Mouse (Mus musculus): Measurements from ENCODE around the gene Scp2.

Gene Scp2

DNA sequence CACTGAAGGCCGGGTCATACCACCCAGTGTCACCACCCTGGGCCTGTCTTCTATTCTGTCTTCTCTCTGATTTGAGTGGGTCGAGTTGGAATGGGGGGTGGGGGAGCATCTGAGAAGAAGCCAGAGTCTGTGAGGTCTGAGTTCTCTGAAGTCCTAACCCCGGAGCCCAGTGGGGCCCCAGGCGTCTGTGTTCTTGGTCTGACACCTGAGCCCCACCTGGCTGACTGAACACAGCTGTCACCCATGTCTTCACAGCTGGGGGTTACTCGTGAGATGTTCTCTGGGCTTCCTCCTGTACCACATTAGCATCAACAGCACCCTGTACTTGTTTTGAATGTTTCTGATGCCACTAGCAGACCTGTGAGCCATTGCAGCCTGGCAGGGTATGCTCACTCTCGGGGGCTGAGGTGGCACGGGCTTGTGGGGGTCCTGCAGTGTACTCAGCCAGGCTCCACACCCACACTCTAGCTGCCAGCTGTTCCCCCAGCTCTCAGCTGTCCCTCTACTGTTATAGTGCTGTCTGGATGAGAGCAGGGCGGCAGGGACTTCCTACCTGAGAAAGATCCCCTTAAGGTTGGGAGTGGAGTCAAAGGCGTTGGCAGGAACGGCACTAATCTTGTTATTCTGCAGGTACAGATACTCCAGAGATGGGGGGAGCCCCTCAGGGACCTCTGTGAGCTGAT lies 126.4 kb downstream of the Scp2 start:
- no peak for DNase-seq

DNA sequence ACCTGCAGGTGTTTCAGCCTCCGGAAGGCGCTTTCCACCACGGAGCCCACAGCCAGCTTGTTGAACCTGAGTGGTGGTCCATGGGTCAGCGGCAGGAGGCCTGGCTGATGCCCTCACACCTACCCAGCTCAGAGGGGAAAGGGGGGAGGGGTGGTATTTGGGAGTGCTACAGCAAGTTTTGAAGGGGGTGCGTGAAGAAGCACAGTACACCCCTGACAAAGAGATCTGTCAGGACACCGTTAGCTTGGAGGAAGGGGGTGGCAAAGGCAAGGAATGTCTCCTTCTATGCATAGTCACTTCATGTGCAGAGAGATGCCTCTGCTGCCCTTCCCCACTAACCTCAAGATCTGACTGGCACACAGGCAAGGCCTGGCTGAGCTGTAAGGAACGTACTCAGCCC lies 127.0 kb downstream of the Scp2 start:
- no peak for DNase-seq

DNA sequence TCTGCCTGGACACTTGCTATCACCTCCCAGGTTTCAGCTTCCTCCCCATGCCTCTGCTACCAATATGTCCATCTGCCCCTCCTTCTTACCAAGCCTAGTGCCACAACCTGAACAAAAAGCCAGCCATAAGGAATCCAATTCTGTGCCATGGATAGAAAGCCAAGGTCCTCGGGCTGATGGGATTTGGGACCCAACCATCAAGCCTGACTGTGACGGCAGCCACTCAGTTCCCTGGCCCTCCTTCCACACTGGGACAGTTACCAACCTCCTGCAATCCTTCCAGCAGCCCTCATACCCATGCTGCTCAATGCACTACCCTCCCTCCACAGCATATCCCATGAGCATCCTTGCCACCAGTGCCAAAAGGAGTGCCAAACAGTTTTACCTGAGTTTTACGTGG lies 128.5 kb downstream of the Scp2 start:
- peak; percentile 59 for DNase-seq

DNA sequence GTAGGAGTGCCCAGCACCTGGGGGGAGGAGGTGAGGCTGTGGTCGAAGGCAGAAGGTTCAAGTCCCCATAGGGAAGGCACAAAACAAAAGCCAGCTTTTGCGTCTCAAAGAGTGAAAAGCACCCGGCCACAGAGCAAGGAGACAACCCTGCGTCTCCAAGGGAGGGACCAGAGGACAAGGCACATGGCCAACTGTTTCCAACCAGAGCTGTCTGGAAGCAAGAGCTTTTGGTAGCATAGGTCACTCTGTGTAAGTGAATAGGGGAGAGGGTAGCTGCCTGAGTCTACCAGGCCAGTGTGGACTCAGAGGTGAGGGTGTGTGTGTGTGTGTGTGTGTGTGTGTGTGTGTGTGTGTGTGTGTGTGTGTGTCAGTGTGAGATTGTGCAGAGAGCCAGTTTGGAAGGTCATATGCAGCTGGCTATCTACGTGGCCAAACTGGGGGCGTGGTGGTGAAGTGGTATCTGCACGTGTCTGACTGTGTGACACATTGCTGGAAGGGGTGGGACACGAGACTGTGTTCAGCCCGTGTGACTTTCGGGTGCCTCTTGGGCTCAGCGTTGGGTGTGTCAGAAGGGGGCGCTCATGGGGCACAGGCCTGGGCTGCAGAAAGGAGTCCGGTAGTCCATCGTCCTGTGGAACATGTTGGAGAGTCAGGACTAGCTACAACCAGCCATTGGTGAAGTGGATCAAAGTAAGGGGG lies 129.6 kb downstream of the Scp2 start:
- no peak for DNase-seq

DNA sequence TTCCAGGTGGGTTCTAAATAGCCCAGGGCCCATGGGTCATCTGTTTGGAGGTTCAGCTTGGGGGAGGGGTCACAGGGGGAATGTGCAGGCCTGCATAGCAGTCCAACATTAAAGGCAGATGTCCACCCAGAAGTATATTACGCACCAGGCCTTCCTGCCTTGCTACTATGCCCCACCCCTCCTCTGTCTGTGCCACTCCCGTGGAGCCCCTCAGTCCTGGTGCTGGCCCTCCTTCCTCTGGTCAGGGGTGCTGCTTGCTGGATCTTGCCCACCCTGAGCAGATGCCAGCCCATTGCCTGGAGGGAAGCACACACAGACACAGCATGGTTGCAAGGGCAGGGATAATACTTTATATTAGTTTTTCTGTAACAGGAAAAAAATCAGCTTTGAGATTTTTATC lies 130.3 kb downstream of the Scp2 start:
- DNase-seq: no peak

DNA sequence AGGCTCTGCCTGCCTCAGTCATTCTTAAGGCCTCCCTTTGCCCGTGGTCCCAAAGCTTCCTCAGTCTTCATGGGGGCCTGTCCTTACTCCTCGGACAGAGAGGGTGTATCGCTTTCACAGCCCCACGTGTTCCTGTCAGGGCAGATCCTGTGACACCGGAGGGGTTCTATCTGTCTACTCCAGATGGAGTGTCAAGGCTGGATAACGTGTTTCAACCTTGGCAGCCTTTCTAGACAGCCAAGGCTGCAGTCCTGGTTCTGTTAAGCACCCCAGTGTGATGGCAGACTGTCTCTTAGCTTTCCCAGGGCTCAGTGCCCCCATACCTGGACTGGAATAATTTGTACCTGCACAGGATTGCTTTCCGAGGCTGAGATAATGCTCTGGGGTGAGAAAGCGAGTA lies 136.3 kb downstream of the Scp2 start:
- DNase-seq: peak; percentile 58

DNA sequence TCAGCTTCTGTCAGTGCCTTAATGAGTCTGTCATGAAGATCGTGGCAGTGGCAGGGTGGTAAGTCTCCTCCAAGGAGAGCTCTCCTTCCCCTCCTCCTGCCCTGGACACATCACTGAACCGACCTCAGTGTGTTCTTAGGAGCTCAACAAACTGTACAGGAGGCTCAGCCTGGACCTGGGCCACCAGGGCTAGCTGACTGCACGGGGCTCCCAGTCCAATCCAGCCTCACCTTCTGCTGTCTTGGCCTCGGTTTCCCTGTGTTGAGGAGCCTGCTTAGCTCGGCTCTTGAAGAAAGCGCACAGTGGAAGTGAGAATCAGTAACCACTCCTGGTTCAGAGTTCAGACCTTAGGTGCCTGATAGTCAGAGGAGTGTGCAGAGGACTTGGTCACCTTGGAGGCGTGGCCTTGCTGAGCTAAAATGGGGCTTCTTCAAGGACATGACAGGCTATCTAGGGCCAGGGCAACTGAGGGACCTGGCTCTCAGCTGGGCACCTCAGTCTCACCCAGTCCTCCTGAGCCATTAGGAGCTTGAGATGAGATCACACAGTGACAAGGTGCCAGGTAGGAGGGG lies 137.2 kb downstream of the Scp2 start:
- peak; percentile 40 for DNase-seq

DNA sequence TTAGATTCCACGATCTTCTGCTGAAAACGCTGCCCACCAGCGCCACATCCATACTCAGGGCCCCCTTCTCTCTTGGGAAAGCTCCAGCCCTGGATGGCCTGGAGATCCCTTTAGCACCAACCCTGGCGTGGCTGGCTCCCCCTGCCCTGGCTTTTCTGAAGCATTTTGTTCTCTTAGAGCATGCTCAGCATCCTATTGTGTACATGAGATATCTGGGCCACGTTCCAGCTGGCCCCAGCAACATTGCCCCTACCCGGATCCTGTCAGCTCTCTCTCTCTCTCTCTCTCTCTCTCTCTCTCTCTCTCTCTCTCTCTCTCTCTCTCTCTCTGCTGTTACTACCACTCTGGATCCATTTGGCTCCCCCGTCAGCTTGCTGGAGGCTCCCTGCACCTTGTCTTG lies 139.5 kb downstream of the Scp2 start:
- no peak for DNase-seq

DNA sequence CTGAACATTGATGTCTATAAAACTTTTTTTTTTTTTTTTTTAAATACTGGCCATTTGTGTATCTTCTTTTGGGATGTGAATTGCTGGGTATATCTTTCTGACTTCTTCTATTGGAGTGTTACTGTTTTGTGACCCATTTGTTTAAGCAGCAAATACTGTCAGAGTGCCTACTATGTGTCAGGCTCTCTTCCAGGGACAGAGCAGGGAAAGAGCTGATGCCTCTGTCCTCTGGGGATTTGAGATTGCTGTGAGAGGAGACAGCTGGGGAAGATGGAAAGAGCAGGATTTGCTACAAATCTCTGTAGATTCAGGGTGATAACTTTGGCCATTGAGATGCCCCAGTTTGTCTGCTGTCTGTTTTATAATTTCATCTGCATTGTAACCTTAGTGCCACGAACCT lies 145.4 kb downstream of the Scp2 start:
- no peak for DNase-seq

DNA sequence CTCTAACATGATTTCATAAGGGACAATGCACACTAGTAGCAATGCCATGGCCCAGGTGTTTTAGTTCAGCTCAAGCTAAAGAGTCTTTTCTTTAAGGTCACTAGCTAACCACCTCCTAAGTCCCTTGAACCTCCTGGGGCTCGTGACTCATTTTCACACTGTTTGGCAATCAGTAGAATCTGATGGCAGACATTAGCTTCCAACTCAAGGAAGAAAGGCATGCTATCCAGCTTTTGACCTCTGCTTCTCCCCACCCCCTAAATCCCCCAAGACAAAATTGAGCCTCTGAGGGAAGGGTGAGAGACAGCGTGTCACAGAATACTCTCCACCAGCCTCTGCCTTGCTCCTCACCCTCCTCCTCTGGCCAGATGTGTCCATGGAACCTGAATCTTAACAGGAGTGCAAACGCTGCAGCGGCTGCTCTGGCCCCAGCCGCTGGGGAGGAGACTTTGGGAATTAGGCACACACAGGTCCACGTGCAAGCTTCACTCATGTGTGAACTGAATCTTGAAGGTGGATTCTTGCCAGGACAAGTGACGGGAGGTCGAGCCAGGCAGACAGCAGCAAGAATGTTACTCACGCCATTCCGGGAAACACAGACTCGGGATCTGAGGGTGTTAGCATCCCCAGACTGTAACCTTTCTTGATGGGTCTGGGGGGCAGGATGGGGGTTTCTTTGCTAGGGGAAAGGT lies 146.0 kb downstream of the Scp2 start:
- DNase-seq: no peak

DNA sequence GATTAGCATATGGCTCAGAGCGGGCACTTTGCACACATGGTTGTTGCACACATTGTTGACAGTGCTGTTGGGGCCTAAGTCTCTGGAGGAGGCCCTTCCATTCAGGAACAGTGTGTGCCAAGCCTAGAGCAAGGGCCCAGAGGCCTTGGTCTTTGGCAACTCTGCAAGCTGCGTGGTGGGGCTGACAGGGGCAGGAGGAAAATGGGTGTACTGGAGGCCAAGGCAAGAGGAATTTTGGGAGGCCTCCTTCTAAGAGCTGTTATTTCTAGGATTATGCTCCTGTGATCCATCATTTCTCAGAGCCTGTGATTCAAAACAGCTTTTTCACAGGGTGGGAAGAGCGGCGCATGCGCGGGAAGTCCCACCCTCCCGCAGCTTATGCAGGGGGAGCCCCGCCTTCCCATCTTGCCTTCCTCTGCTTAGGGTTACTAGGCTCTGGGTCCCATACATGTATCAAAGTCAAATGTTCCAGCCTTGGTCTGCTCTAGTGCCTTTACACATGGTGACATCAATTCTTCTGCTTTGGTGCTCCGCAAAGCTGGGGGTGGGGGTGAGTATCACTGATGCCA lies 148.3 kb downstream of the Scp2 start:
- DNase-seq: no peak

DNA sequence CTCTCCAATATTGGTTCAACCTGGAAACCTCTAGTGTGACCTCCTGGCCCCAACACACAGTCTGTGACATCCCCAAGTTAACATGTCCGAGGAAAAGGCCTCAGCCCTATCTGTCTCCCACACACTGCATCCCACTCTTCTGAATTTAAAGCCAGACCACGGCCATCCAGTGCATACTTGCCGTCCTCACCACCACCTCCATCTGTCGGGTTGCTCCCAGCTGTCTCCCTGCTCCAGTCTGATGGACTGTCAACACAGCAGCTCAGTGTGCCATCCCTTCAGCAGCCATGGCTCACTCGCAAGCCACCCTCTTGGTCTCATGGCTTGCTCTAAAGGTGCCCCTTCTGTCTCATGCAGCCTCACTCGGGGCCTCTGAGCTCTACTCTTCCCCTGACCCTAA lies 149.1 kb downstream of the Scp2 start:
- no peak for DNase-seq

DNA sequence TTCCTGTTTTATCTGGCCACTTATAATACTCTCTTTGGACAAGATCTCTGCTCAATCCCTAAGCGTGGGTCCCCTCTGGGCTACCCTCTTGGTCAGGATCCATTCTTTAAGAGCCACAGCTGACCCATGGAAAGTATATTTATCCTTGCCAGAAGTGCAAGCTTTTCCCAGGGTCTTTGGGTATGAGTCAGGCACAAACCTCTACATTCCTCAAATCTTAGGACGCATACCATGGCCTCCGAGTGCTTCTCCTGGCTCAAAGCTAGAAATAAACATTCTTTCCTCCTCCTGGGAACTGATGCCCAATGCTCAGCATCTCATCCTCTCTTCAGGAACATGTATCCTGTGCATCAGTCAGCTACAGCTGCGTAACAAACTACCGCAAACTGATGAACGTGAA lies 149.8 kb downstream of the Scp2 start:
- no peak for DNase-seq
